ENCODE assay signal across 7 mouse cellular contexts in genomic region chr7:75848776-75849670, GRCm38 (mm10). TPM values are rescaled to one million over a fixed set of nuclear protein-coding genes. Genes with fewer than 3 reads are reported as not detected.
DNase-seq lines count a peak whose midpoint lies in the region; ATAC-seq and TF ChIP-seq lines count a peak whose summit lies in the region.

No protein-coding gene starts in this region.

- H3K36me3 ChIP-seq in forebrain, embryonic 10.5 days (replicated peaks) = peaks cover 18% of the 10 kb centered on the region
- no peaks in the 10 kb centered on the region for H3K36me3 ChIP-seq in hindbrain, embryonic 15.5 days
- H3K36me3 ChIP-seq in liver, adult 2 months (ENCODE audit: control insufficient read depth, insufficient read depth, low read length) = no peaks in the 10 kb centered on the region
- H3K36me3 ChIP-seq in midbrain, postnatal 0 days (ENCODE audit: insufficient read depth, low read length) = no peaks in the 10 kb centered on the region

- H3K9ac ChIP-seq in hindbrain, embryonic 15.5 days = peak overlapping the region; percentile 83
- peak overlapping the region; percentile 88 for H3K9ac ChIP-seq in liver, adult 2 months (ENCODE audit: low read depth, low read length)
- H3K9ac ChIP-seq in midbrain, postnatal 0 days (replicated peaks; ENCODE audit: low read length, poor library complexity, severe bottlenecking) = peak overlapping the region; percentile 77

- peak overlapping the region; percentile 94 for H3K4me2 ChIP-seq in hindbrain, embryonic 15.5 days
- peak overlapping the region; percentile 97 for H3K4me2 ChIP-seq in midbrain, postnatal 0 days (ENCODE audit: low read depth, low read length, poor library complexity, severe bottlenecking)

- 3% methylated on average over 25 of the region's 25 CpGs for WGBS in forebrain, embryonic 10.5 days
- WGBS in hindbrain, embryonic 15.5 days = 1% methylated on average over 25 of the region's 25 CpGs
- under 1% methylated on average over 25 of the region's 25 CpGs for WGBS in liver, adult 2 months
- WGBS in midbrain, postnatal 0 days = 2% methylated on average over 23 of the region's 25 CpGs

- no peaks in the 10 kb centered on the region for H3K27me3 ChIP-seq in forebrain, embryonic 10.5 days (ENCODE audit: poor library complexity, severe bottlenecking)
- no peaks in the 10 kb centered on the region for H3K27me3 ChIP-seq in hindbrain, embryonic 15.5 days
- H3K27me3 ChIP-seq in liver, adult 2 months (ENCODE audit: control insufficient read depth, insufficient read depth, low read length) = no peaks in the 10 kb centered on the region
- H3K27me3 ChIP-seq in midbrain, postnatal 0 days (ENCODE audit: insufficient read depth, low read length) = no peaks in the 10 kb centered on the region

- no peaks in the 10 kb centered on the region for H3K79me2 ChIP-seq in liver, adult 2 months (ENCODE audit: control insufficient read depth, insufficient read depth, low read length)

- H3K4me1 ChIP-seq in forebrain, embryonic 10.5 days = peaks cover 55% of the 10 kb centered on the region
- peaks cover 54% of the 10 kb centered on the region for H3K4me1 ChIP-seq in hindbrain, embryonic 15.5 days (replicated peaks)
- H3K4me1 ChIP-seq in liver, adult 2 months (ENCODE audit: control insufficient read depth, insufficient read depth, low read length) = peaks cover 28% of the 10 kb centered on the region
- peaks cover 5% of the 10 kb centered on the region; the same call in 1 of the 2 replicates for H3K4me1 ChIP-seq in midbrain, postnatal 0 days (ENCODE audit: insufficient read depth, low read length)

- peak overlapping the region; percentile 87 for H3K4me3 ChIP-seq in forebrain, embryonic 10.5 days
- H3K4me3 ChIP-seq in hindbrain, embryonic 15.5 days = peak overlapping the region; percentile 97
- peak overlapping the region; percentile 80 for H3K4me3 ChIP-seq in liver, adult 2 months (ENCODE audit: insufficient read depth, low read depth, low read length)
- H3K4me3 ChIP-seq in midbrain, postnatal 0 days (ENCODE audit: low read depth, low read length) = peak overlapping the region; percentile 90

- peak; percentile 33 for DNase-seq in MN1 (ENCODE audit: low spot score)
- DNase-seq in forebrain, embryonic 10.5 days (ENCODE audit: extremely low spot score, low spot score) = peak; percentile 46
- peak; percentile 89 for DNase-seq in liver, adult 2 months (ENCODE audit: extremely low read depth, low read depth, low spot score)
- no peak for DNase-seq in midbrain, postnatal 0 days (ENCODE audit: low spot score)
- DNase-seq in thymus, postnatal 14 days = peak; percentile 86

- TF ChIP-seq CTCF in liver, adult 2 months (IDR thresholded peaks at IDR 0.05; ENCODE audit: low read depth, low read length) = no peak
- TF ChIP-seq CTCF in midbrain, postnatal 0 days (IDR thresholded peaks at IDR 0.05) = no peak

- H3K9me3 ChIP-seq in forebrain, embryonic 10.5 days = no peaks in the 10 kb centered on the region
- H3K9me3 ChIP-seq in hindbrain, embryonic 15.5 days = no peaks in the 10 kb centered on the region
- no peaks in the 10 kb centered on the region for H3K9me3 ChIP-seq in midbrain, postnatal 0 days (ENCODE audit: low read length)

- TF ChIP-seq POLR2A in liver, adult 2 months (IDR thresholded peaks at IDR 0.05; ENCODE audit: extremely low read depth, insufficient read depth, low read length) = no peak

- ATAC-seq in CD4-positive, CD25-positive, alpha-beta regulatory T cell, adult 4 months = peak; percentile 28
- ATAC-seq in hindbrain, embryonic 15.5 days (ENCODE audit: low FRiP score, low read depth) = no peak
- peak; percentile 19; the same call in 1 of the 2 replicates for ATAC-seq in midbrain, postnatal 0 days (ENCODE audit: low FRiP score)

- H3K27ac ChIP-seq in forebrain, embryonic 10.5 days = peak overlapping the region; percentile 95
- H3K27ac ChIP-seq in hindbrain, embryonic 15.5 days (replicated peaks) = peak overlapping the region; percentile 83
- H3K27ac ChIP-seq in liver, adult 2 months (replicated peaks; ENCODE audit: insufficient read depth, low read depth, low read length) = peak overlapping the region; percentile 76
- peak overlapping the region; percentile 77 for H3K27ac ChIP-seq in midbrain, postnatal 0 days (ENCODE audit: low read depth, low read length)

RNA-seq across cellular contexts. Expression of gene Klhl25, which starts 0.9 kb away (rescaled TPM):
- 10 to 100 TPM; 11.1 to 15.7 TPM for polyA plus RNA-seq in CD4-positive, CD25-positive, alpha-beta regulatory T cell, adult 4 months (2017; shearing (Covaris generic))
- 24.2 and 25.2 TPM in 2 replicates for polyA plus RNA-seq in forebrain, embryonic 10.5 days (2016; fragmentation: Nextera tagmentation; extraction: Ambion mirVana)
- 26.9 and 32.6 TPM in 2 replicates for polyA plus RNA-seq in hindbrain, embryonic 15.5 days (2015; fragmentation: Nextera tagmentation; extraction: Ambion mirVana)
- total RNA-seq in liver, adult 2 months (2014; rRNA removed) = 10.9 and 12.0 TPM in 2 replicates
- 20.0 and 27.9 TPM in 2 replicates for polyA plus RNA-seq in liver, adult 2 months (2012; rRNA removed)
- total RNA-seq in midbrain, postnatal 0 days (2014; rRNA removed) = 34.2 and 35.3 TPM in 2 replicates
- polyA plus RNA-seq in midbrain, postnatal 0 days (2015; fragmentation: Nextera tagmentation; extraction: Ambion mirVana) = 12.6 and 13.9 TPM in 2 replicates
